Mouse (Mus musculus): ENCODE measurements around the gene Phldb3. TPM values are rescaled to one million over a fixed set of nuclear protein-coding genes. Genes with fewer than 3 reads are reported as not detected.
A peak's percentile ranks its signal among the peaks of the same experiment; 100 is the strongest.

Gene Phldb3
- total RNA-seq, 2 experiments from 2014 or later: 0.59 to 0.66 TPM

DNA sequence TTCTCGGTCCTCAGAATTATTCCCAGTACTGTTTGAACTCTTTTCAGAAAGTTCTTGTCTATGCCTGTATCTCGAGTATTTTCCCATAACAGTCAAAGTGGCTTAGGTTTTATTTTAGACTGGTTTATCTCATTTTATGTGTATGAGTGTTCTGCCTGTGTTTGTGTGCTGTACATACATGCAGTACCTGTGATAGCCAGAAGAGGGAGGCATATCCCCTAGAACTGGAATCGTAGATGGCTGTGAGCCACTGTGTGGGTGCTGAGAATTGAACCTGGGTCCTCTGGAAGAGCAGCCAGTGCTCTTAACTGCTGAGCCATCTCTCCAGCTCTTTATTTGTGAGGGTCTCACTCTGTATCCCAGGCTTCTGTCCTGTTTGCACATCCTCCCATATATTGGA is 10.6 kb downstream of the Phldb3 start:
- intact Hi-C loops (cut with DNase I; ENCODE audit: low total_unique reads): no loop called here
- no peak for DNase-seq

DNA sequence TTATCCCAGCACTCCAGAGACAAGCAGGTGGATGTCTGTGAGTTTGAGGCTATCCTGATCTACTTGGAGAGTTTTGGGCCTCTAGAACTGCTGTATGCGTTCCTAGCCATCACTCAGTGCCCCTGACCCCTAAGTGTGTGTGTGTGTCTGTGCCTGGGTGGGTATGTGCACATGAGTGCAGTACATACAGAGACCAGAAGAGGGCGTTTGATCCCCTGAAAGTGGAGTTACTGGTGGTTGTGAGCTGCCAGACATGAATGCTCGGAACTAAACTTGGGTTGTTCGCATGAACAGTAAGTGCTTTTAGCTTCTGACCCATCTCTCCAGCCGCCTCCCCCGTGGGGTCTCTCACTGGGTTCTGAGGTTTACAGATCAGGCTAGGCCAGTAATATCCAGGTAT is 12.4 kb downstream of the Phldb3 start:
- intact Hi-C loops (cut with DNase I; ENCODE audit: low total_unique reads): no loop called here
- no peak for DNase-seq

DNA sequence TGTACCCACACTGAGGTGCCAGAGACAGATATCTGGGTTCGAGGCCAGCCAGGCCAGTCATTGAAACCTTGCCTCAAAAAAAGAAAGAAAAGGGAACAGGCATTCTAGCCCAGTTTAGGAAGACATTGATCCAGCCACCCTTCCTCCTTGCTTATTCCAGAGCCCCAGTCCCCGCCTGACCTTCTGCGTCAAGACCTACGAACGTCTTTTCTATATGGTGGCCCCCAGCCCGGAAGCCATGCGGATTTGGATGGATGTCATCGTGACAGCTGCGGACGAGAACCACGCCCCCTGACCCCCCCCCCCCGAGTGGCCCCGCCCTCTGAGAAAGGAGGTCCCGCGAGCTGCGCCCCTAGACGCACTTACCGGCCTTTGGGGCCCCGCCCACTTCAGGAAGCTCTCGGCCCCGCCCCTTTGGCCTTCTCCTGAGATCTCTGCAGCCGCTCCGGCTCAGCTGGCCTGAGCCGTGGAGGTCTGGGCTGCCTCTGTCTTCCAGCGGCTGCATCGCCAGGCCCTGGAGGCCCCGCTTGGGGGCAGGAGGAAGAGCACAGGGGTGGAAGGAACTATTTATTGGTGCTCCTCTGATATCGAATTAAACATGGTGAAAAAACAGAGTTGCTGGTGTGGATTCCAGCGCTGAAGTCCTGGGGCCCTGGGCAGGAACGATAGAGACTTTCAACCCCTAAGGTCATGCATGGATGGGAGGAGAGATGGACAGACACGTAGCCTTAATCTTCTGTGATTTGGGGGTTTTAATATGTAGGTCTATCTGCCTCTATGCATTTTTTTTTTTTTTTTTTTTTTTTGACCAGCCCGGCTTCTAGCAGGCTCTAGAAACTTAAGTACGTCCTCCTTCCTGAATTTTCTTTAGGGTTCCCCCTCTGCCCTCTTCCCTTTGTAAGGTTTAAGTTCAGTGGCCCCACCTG is 18.4 kb downstream of the Phldb3 start:
- DNase-seq: peak; percentile 92
- intact Hi-C loops (cut with DNase I; ENCODE audit: low total_unique reads): no loop called here

- intact Hi-C loops (cut with DNase I; ENCODE audit: low total_unique reads): no loop called here
- DNase-seq: no peak
These were observed 19.1 kb downstream of the Phldb3 start for GRCm38 (mm10) chr7:24629672-24630071.

- DNase-seq: no peak
- intact Hi-C loops (cut with DNase I; ENCODE audit: low total_unique reads): no loop called here
These were observed 19.7 kb downstream of the Phldb3 start for GRCm38 (mm10) chr7:24630116-24630880.

- no peak for DNase-seq
- intact Hi-C loops (cut with DNase I; ENCODE audit: low total_unique reads): no loop called here
These were observed 25.7 kb downstream of the Phldb3 start, which contains the start of gene Lypd3 for GRCm38 (mm10) chr7:24636264-24636663. Gene Lypd3 (plus strand): TSS chr7:24636550.

DNA sequence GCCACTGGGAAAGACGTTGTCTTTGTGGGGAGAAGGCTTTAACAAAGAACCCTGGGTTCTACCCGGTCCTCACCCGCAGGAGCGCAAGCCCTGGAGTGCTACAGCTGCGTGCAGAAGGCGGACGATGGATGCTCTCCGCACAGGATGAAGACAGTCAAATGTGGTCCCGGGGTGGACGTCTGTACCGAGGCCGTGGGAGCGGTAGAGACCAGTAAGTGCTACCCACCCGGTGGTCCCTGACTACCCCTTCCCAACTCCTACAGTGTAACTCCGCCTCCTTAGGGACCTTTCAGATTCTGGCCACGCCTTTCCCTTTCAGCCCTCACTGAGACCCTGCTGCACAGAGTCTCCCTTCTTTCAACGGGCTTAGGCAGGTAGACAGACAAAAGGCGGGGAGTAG is 26.5 kb downstream of the Phldb3 start:
- DNase-seq: no peak
- intact Hi-C loops (cut with DNase I; ENCODE audit: low total_unique reads): no loop called here

- intact Hi-C loops (cut with DNase I; ENCODE audit: low total_unique reads): no loop called here
These were observed 27.7 kb downstream of the Phldb3 start for GRCm38 (mm10) chr7:24638026-24638856.

DNA sequence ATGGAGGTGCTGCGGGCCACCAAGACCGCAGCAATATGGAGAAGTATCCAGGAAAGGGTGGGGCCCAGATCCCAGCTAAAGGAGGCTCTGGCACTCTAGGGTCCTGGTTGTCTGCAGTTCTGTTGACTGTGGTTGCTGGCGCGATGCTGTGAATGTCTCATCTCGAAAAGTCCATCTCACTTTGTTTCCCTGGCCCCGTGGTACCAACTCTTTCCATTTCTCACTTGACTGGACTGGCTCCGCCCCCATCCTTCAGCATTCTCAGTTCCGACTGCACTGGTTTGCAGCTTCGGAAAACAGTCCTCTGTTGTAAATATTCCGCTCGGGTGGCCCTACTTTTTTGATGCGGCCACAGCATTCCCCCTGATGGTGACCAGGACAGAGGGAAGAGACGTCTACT is 29.9 kb downstream of the Phldb3 start:
- intact Hi-C loops (cut with DNase I; ENCODE audit: low total_unique reads): loop anchor here (5.0 kb wide), 1 partner anchor 38 kb away; no protein-coding TSS in a partner anchor
- DNase-seq: no peak

More at GRCm38 (mm10) chr7:24638026-24638856, 27.7 kb downstream of the Phldb3 start:
- no peak for DNase-seq

GRCm38 (mm10) chr7:24642491-24642890 is 31.9 kb downstream of the Phldb3 start:
- intact Hi-C loops (cut with DNase I; ENCODE audit: low total_unique reads): loop anchor here (5.0 kb wide), 1 partner anchor 40 kb away; no protein-coding TSS in a partner anchor

GRCm38 (mm10) chr7:24644492-24644891 is 33.9 kb downstream of the Phldb3 start:
- intact Hi-C loops (cut with DNase I; ENCODE audit: low total_unique reads): loop anchor here (5.0 kb wide), 1 partner anchor 42 kb away; no protein-coding TSS in a partner anchor
- DNase-seq: no peak

More at GRCm38 (mm10) chr7:24642491-24642890, 31.9 kb downstream of the Phldb3 start:
- DNase-seq: peak; percentile 29

DNA sequence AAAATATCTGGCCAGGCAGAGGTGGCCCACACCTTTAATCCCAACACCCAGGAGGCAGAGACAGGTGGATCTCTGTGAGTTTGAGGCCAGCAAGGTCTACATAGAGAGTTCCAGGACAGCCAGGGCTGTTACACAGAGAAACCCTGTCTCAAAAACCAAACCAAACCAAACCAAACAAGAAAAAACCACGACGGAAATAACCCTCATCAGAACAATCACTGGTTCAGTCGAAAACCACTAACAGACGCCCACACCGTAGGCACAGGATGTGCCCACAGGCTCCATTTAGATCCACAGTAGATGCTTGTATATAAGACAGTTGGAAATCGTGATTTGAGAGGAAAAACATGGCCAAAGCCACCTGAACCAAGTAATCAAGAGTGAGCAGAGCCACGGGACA is 34.4 kb downstream of the Phldb3 start:
- intact Hi-C loops (cut with DNase I; ENCODE audit: low total_unique reads): loop anchor here (5.0 kb wide), 1 partner anchor 43 kb away; no protein-coding TSS in a partner anchor

GRCm38 (mm10) chr7:24646486-24646885 is 35.9 kb downstream of the Phldb3 start:
- intact Hi-C loops (cut with DNase I; ENCODE audit: low total_unique reads): no loop called here

More for the DNA sequence above, 34.4 kb downstream of the Phldb3 start:
- no peak for DNase-seq

GRCm38 (mm10) chr7:24653681-24654080 is 43.1 kb downstream of the Phldb3 start:
- DNase-seq: peak; percentile 58
- intact Hi-C loops (cut with DNase I; ENCODE audit: low total_unique reads): loop anchor here (5.0 kb wide), 1 partner anchor 46 kb away; no protein-coding TSS in a partner anchor

More at GRCm38 (mm10) chr7:24646486-24646885, 35.9 kb downstream of the Phldb3 start:
- no peak for DNase-seq

- intact Hi-C loops (cut with DNase I; ENCODE audit: low total_unique reads): loop anchor here (5.0 kb wide), 1 partner anchor 63 kb away; no protein-coding TSS in a partner anchor
- no peak for DNase-seq
These were observed 49.3 kb downstream of the Phldb3 start for GRCm38 (mm10) chr7:24659737-24660357.

- intact Hi-C loops (cut with DNase I; ENCODE audit: low total_unique reads): loop anchor here (5.0 kb wide), 1 partner anchor 64 kb away; no protein-coding TSS in a partner anchor
- DNase-seq: no peak
These were observed 50.7 kb downstream of the Phldb3 start for GRCm38 (mm10) chr7:24661118-24661904.

DNA sequence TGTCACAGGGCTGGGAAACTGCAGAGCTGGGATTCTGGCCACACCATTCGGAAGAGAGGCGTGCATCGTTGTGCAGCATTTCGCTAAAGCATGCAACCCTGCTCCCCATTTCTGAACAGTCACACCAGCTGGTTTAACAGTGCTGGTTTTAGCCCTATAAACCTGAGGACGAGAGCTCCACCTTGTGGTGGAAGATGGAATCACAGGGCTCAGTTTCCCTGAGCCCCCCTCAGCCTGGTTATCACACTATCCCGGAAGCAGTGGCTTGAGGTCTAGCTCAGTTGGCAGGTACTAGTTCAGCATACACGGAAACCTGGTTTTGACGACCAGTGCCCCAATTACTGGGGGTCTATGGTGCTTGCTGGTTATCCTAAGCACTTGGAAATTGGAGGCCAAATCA is 52.0 kb downstream of the Phldb3 start:
- intact Hi-C loops (cut with DNase I; ENCODE audit: low total_unique reads): loop anchor here (5.0 kb wide), 1 partner anchor 65 kb away; no protein-coding TSS in a partner anchor
- DNase-seq: peak; percentile 40

GRCm38 (mm10) chr7:24664301-24664700 is 53.7 kb downstream of the Phldb3 start:
- intact Hi-C loops (cut with DNase I; ENCODE audit: low total_unique reads): loop anchor here (5.0 kb wide), 1 partner anchor 67 kb away; no protein-coding TSS in a partner anchor
- no peak for DNase-seq

Measured in gastrocnemius, postnatal 14 days (tissue).